Mouse (Mus musculus) adrenal gland, postnatal 10 days (tissue): ENCODE measurements around the gene Vmn1r68. TPM values are rescaled to one million over a fixed set of nuclear protein-coding genes. Genes with fewer than 3 reads are reported as not detected.

Experiments used
- DNase-seq: peaks from one replicate; pipeline ENCODE4 v3.0.0; 2021; ENCODE audit warnings: mixed read lengths
- long read RNA-seq, 2 experiments: library from polyadenylated mRNA; stranded (forward); transcript quantifications; one replicate each; pipeline ENCODE4 v2.0.0; 2021
- total RNA-seq, 2 experiments: library from RNA; stranded (reverse); gene quantifications; 2 replicates each; pipeline ENCODE4 v1.2.3; 2021

The Vmn1r68 gene
- not detected for total RNA-seq
- long read RNA-seq, experiment 1: 0 reads
- long read RNA-seq, experiment 2: 0 reads

GRCm38 (mm10) chr7:10558385-10558784 is at the start of gene Vmn1r68:
Gene Vmn1r68 (minus strand): TSS chr7:10558485.
- DNase-seq: no peak

DNA sequence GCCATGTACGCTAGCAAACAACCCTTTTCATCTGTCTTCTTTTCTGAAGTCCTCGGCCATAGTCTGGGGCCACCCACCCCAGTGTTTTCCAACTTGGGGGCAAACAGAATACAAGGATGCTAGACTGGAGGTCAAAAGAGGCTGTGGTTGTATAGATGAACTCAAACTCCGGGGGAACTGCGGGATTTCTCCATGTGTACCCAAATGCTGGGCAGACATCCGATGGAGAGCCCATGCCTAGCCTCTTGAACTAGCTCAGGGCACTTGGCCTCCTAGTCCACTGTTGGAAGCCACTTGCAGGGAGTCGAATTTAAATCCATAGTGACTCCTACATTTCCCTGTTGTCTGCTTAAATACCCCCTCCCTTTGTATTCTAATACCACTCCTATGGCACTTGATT is 62.7 kb downstream of the Vmn1r68 start:
- no peak for DNase-seq

DNA sequence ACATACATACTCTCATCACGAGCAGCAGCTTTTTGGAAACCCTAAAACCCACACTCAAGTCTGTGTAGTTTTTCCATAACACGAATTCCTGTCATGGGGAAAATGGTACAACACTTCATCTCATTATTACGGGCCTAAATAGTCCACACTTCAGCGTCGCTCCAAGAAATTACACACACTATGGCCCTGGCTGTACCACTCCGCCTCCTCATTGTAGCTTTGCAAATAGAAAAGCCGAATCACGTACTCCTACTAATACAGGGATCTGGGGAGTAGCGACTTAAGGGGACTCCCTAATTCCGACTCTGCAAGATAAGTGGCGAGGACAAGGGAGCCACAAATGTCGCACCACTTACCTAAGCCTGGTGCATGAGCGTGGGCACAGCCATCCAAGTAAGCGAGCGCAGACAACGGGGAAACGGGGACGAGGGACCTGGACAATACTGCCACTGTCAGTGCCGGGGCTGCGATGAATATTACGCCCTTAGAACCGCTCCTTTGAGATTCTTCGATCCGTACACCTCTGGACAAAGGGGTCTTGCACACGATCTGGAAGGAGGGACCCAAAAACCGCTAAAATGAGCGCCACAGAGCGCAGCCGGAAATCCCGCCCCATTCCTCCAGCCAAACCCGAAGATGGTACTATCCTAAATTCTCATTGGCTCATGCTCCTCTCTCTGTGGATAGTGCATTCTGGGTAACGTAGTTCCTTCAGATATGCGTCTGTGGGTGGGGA is 63.3 kb downstream of the Vmn1r68 start, which contains the start of gene Zik1:
Gene Zik1, minus strand, starts transcription at position 609 of the 736 bp plus-strand sequence.
- peak; percentile 77 for DNase-seq

GRCm38 (mm10) chr7:10480588-10481233 is 77.6 kb downstream of the Vmn1r68 start:
- DNase-seq: no peak

DNA sequence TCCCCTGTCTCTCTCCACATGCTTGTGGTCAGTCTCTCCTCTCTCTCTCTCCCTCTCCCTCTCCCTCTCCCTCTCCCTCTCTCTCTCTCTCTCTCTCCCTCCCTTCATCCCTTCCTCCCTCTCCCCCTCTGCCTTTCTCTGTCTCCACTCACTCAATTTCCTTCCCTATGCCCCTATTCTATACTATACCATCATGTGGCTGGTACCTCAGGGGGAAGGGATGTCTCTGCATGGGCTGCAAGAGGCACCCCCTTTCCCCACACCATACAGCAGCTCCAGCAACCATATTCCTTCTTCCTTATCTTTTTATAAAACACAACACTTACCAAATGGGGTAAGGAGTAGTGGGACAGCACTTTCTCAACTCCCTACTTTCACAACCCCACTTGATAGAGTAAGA is 78.5 kb downstream of the Vmn1r68 start:
- no peak for DNase-seq

GRCm38 (mm10) chr7:10458166-10458565 is 100.1 kb downstream of the Vmn1r68 start:
- DNase-seq: no peak

Other genes with a start within 250 kb of the Vmn1r68 start
- gene Vmn1r67, start 115.2 kb downstream of the Vmn1r68 start, total RNA-seq: not detected
- 1 to 10 TPM; 3.0 to 4.4 TPM for gene Zik1, start 63.1 kb downstream of the Vmn1r68 start, total RNA-seq
- gene Vmn1r69, start 55.2 kb upstream of the Vmn1r68 start, total RNA-seq: not detected
- gene Vmn1r70, start 73.0 kb upstream of the Vmn1r68 start, total RNA-seq: not detected
- not detected for gene Nlrp4b, start 129.3 kb upstream of the Vmn1r68 start, total RNA-seq
- gene Vmn1r71, start 195.9 kb upstream of the Vmn1r68 start, total RNA-seq: not detected